Mouse (Mus musculus) embryo, embryonic 9.5 days (tissue): ENCODE measurements around the gene Dpp8.
"Not testable (repeated sequence)": the region's sequence is repeated elsewhere in the genome, so short reads cannot be mapped to it uniquely, and the experiment has no call there.

Experiments used
- DNase-seq: peaks from one replicate; pipeline ENCODE4 v3.0.0-alpha.2; 2017; ENCODE audit errors: extremely low spot score

Dpp8 gene

DNA sequence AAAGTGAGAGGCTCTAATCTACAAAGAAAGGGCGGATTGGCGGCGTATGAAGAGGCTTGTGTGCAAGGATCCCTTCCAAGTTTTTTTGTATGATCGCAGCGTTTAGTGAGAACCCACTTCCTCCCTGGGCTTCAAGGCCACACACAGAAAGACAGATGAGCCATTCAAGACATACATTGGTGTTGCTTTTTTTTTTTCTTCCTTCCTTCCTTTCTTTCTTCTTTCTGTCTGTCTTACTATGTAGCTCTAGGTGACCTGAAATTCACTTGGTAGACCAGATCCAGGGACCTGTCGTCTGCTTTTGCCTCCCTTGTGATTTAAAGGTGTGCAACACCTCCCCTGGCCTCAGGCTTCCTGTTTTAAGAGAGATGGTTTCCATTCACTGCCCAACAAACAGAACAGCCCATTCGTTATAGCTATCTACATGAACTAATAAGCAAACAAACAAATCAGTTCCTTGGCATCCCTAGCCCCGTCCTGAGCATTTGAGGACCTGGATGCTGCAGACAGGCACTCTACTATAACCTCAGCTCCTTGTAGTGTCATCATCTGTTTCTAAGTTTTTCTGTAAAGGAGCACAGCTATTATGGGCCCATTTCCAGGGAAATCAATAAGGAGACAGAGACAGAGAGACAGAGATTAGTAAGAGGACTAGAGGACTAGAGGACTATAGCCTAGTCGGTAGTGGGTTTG lies 10.2 kb upstream of the Dpp8 start:
- no peak for DNase-seq

DNA sequence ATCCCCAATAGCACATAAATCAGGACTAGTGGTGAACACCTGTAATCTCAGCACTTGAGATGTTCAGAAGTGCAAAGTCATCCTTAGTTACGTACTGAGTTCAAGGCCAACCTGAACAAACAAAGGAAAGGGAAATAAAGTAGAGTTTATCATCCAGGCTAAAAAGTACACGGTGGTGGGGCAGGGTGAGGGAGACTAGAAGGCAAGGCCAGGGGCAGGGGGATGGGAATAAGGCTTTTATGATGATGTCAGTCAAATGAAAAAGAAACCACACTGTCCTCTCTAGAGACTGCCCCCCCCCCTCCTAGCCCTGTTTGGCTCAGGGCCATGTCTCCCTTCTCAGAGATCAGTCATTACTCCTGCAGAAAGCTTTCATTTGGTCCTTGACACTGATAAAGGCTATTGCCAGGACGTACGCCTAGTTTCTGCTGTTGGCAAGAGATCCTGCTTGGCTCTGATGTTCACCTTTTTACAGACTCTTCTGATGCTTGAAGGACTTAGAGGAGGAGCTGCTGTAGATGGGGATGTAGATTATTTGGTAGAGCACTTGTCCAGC lies 9.6 kb upstream of the Dpp8 start:
- DNase-seq: no peak

GRCm38 (mm10) chr9:65023447-65023846 lies 8.8 kb upstream of the Dpp8 start:
- no peak for DNase-seq

- DNase-seq: no peak
These were observed 5.0 kb upstream of the Dpp8 start for GRCm38 (mm10) chr9:65027241-65027640.

- no peak for DNase-seq
These were observed 3.9 kb upstream of the Dpp8 start for GRCm38 (mm10) chr9:65028313-65028712.

GRCm38 (mm10) chr9:65031355-65031754 lies 859 bp upstream of the Dpp8 start:
- not testable (repeated sequence) for DNase-seq

DNA sequence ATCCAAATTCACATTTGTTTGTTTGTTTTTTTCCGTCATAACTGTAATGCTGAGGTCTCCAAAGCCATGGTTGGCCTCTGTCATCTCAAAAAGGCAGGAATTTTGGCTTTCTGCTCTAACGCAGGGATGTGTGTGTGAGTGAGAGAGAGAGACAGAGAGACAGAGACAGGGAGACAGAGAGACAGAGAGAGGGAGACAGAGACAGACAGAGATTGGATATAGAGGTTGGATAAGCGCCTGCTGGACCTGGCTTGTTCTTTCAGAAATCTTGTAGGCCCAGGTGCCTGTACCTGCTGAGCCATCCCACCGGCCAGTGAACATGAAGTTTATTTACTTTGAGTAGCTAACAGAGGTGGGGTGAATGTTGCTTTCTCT lies 333 bp upstream of the Dpp8 start:
- no peak for DNase-seq

GRCm38 (mm10) chr9:65036456-65036855 lies 4.2 kb downstream of the Dpp8 start:
- DNase-seq: no peak

- DNase-seq: no peak
These were observed 4.6 kb downstream of the Dpp8 start for GRCm38 (mm10) chr9:65036861-65037260.

DNA sequence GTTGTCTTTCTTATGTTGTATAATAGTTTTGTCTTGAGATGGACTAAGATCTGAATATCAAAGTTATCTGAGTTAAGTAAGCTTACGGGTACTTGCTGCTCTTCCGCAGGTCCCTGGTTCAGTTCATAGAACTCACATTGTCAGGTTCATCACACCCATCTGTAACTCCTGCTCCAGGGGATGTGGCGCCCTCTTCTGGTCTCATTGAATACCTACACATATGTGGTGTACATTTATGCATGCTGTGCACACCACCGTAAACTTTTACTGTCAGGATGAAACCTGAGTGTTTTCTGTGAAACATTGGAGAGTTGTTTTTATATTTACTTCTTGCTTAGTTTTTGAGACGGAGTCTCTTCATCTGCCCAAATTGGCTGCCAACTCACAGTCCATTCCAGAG lies 9.2 kb downstream of the Dpp8 start:
- DNase-seq: no peak

- no peak for DNase-seq
These were observed 14.8 kb downstream of the Dpp8 start for GRCm38 (mm10) chr9:65046993-65047392.

DNA sequence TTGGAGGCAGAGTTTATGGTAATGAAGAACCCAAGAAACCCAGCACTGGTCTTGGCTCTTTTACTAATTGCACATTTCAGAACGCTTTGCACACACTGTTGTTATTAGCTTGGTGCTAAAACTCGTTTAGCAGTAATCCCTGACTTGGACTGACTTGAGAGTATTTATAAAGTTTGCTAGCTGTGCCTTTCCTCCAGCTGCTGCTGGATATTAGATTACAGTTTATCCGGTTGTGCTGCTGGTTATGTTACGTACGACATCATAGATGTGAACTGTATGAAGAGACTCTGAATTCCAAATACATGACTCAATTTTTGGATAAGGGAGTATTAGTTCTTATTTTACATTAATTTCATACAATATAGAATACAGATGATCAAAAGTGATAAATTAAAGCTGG lies 17.2 kb downstream of the Dpp8 start:
- DNase-seq: no peak

GRCm38 (mm10) chr9:65050981-65051380 lies 18.8 kb downstream of the Dpp8 start:
- no peak for DNase-seq

DNA sequence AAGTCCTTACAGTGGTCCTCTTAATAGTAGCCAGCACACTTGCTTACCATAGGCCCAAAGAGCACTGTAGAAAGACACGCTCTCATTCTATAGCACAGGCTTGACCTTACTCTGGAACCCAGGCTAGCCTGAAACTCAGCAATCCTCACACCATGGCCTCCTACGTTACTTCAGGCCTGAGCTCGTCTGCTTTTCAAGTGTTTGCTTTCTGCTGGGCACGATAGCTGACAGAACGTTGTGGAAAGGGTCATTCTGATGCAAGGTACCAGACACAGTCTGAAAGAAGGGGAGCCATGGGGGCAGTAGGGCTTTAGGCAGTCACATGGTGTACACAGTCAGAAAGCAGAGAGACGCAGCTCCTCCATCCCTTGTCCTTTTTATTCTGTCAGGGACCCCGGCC lies 32.0 kb downstream of the Dpp8 start:
- DNase-seq: no peak

GRCm38 (mm10) chr9:65070587-65070986 lies 38.4 kb downstream of the Dpp8 start:
- DNase-seq: no peak

GRCm38 (mm10) chr9:65073555-65073954 lies 41.3 kb downstream of the Dpp8 start:
- no peak for DNase-seq

- no peak for DNase-seq
These were observed 42.0 kb downstream of the Dpp8 start for GRCm38 (mm10) chr9:65074251-65074650.

GRCm38 (mm10) chr9:65074855-65075493 lies 42.8 kb downstream of the Dpp8 start:
- DNase-seq: no peak

- DNase-seq: no peak
These were observed 45.3 kb downstream of the Dpp8 start for GRCm38 (mm10) chr9:65077536-65077935.

DNA sequence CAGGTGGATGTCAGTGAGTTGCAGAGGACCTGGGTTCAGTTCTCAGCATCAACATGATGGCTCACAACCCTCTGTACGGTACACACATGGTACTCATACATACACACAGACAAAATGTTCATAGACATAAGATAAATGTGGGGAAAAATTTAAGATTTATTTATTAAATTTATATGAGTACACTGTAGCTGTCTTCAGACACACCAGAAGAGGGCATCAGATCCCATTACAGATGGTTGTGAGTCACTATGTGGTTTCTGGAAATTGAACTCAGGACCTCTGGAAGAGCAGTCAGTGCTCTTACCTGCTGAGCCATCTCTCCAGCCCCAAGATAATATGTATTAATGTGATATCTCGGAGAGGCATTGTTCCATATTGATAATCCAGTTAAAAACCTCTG lies 47.9 kb downstream of the Dpp8 start:
- DNase-seq: not testable (repeated sequence)

DNA sequence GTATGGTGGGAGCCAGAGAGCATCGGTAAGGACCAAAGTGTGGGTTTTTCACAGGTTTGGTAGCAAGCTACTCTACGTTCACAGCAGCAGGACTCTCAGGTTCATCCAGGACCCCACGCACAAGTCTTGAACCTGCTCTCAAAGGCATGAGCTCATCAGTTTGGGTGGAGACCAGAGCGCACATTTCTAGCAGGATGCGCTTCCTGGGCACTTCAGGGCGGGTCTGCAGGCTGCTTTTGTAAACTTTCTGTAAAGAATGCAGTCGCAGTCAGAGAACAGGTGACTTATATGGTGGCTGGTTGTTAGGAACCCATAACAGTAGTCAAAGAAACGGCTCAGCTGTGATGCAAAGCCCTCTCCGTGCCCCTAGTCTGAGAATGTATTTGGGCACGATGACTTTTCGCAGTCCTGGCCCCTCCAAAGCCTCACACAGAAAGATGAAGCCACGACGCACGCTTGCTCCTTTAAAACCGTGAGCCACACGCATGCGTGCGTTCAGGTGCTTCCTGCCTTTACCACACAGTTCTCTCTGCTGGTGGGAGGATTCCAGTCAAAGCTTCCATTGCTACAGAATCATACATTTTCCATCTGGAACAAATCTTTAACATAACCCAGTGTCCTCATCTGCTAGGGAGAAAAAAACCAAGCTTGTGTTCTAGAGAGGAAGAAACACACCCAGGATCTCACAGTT lies 51.0 kb downstream of the Dpp8 start:
- no peak for DNase-seq

DNA sequence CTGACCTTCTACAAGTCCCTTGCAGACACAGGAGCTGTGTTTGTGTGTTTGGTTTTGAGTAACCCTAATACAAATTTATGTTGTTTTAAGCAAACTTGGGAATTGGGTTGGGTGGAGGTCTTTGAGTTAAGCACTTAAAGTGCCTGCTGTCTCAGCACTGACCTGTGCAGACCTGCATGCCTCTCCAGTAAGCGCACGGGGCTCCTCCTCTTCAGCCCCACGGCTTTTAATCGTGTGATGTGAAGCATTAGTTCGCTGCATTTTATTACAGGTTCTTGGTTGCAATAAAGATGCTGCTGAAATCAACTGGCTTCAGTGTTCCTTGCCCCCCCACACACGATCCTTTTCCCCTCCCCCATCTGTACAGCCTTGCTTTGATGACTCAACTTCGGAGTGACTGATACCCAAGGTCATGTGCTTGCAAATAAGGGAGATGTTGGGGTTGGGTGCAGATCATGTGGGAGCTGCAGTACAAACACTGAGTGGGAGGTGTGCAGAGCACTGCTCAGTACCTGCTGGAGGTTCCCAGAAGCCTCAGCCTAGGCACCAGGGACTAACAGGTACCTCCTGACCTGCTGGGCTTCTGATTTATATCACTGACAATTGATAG lies 52.1 kb downstream of the Dpp8 start:
- no peak for DNase-seq
